ENCODE assay signal across 9 mouse cellular contexts in the genomic region with DNA sequence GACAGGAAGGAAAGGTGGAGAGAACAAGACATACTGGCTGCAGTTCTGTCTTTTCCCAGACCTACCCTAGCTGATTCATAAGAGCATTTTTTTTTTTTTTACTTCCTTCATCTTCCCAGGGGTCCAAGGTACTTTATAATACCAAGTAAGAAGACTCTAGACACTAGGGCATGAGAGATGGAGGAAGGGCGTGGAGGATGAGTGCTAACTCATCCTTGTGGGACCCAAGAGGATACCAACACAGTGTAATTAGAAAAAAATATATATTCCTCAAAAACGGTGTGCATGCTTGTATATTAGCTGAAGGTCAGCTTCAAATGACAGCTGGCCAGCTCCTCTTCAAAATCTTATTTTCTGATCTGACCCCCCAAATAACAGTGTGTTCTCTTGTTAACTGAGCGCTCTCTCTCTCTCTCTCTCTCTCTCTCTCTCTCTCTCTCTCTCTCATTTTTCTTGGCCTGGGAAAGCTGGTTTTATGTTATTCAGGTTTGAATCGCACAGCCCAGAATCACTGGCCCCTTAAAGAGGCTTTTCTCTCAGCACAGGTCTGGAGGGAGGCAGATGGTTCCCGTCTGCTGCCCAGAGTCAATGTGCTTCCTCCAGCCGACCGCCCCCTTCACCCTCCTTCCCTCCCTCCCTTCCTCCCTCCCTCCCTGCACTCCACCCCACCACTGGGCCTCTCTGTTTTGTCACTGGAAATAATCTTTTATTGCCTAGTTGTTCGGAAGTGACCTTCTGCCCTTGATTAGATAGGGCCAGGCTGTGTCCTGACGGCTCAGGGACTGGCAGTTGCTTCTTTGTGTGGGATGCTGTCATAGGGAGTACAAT. TPM values are rescaled to one million over a fixed set of nuclear protein-coding genes. Genes with fewer than 3 reads are reported as not detected.
DNase-seq lines count a peak whose midpoint lies in the region; ATAC-seq and TF ChIP-seq lines count a peak whose summit lies in the region.
"Had no signal": no experiment of that assay in that cellular context is flagged by ENCODE, and none has a peak within 500 bp of the region (broad histone marks: within the 10 kb centered on the region; RNA-seq: fewer than 3 reads in every experiment).

No protein-coding gene starts in this region.

- TF ChIP-seq CTCF in G1E (IDR thresholded peaks at IDR 0.05; ENCODE audit: low read depth, low read length) = no peak

- DNase-seq in G1E (ENCODE audit: low spot score) = peak; percentile 60
- peak; percentile 83 for DNase-seq in embryo, embryonic 11 days
- peak; percentile 53 to 75 for DNase-seq in kidney, postnatal 25 days
- DNase-seq in midbrain, embryonic 14.5 days = peak; percentile 61
- no peak for DNase-seq in layer of hippocampus, postnatal 25 days (ENCODE audit: extremely low spot score in 1 of 2, low spot score in 1 of 2)
- DNase-seq in MN1 (ENCODE audit: low spot score) = no peak
- no peak for DNase-seq in adipocyte (ENCODE audit: low spot score)

- H3K4me1 ChIP-seq in G1E (ENCODE audit: insufficient read depth, low read depth, low read length) = peaks cover 64% of the 10 kb centered on the region
- peaks cover 6% of the 10 kb centered on the region for H3K4me1 ChIP-seq in heart, embryonic 16.5 days (ENCODE audit: control insufficient read depth, insufficient read depth, low read length)
- H3K4me1 ChIP-seq in midbrain, embryonic 14.5 days (ENCODE audit: control insufficient read depth, insufficient read depth, low read length) = no peaks in the 10 kb centered on the region

- H3K9ac ChIP-seq in heart, embryonic 16.5 days (ENCODE audit: low read length) = no peak overlapping the region
- H3K9ac ChIP-seq in midbrain, embryonic 14.5 days (replicated peaks; ENCODE audit: low read length) = no peak overlapping the region
- H3K9ac ChIP-seq: limb, embryonic 15.5 days had no signal

- ATAC-seq in G1E (ENCODE audit: extremely low read depth, insufficient number of reproducible peaks, low FRiP score, poor library complexity, severe bottlenecking) = peak; percentile 93
- peak; percentile 77 for ATAC-seq in heart, embryonic 16.5 days (replicated peaks; ENCODE audit: extremely low read depth, insufficient read depth, low FRiP score)
- peak; percentile 81 for ATAC-seq in midbrain, embryonic 14.5 days (ENCODE audit: low FRiP score, low TSS enrichment)

- WGBS in heart, embryonic 16.5 days = 20% methylated on average over 9 of the region's 9 CpGs
- WGBS in midbrain, embryonic 14.5 days = 5% methylated on average over 9 of the region's 9 CpGs

- H3K4me3 ChIP-seq in G1E (ENCODE audit: low read depth, low read length) = peak overlapping the region; percentile 27; the same call in 1 of the 2 replicates
- H3K4me3 ChIP-seq in heart, embryonic 16.5 days (ENCODE audit: low read length) = no peak overlapping the region
- no peak overlapping the region for H3K4me3 ChIP-seq in midbrain, embryonic 14.5 days (replicated peaks; ENCODE audit: low read depth, low read length)
- H3K4me3 ChIP-seq: limb, embryonic 15.5 days had no signal

- no peaks in the 10 kb centered on the region for H3K9me3 ChIP-seq in G1E (replicated peaks)
- peaks cover 19% of the 10 kb centered on the region for H3K9me3 ChIP-seq in heart, embryonic 16.5 days (replicated peaks; ENCODE audit: control insufficient read depth, low read length)
- H3K9me3 ChIP-seq in midbrain, embryonic 14.5 days (ENCODE audit: control insufficient read depth, low read length) = peaks cover 20% of the 10 kb centered on the region
- H3K9me3 ChIP-seq: limb, embryonic 15.5 days had no signal

- no peak overlapping the region for H3K27ac ChIP-seq in heart, embryonic 16.5 days (ENCODE audit: low read length)
- no peak overlapping the region for H3K27ac ChIP-seq in midbrain, embryonic 14.5 days (replicated peaks; ENCODE audit: low read depth, low read length)
- H3K27ac ChIP-seq: limb, embryonic 15.5 days had no signal

- H3K27me3 ChIP-seq in G1E (ENCODE audit: insufficient read depth, low read length) = peaks cover 2% of the 10 kb centered on the region; the same call in 1 of the 2 replicates
- no peaks in the 10 kb centered on the region for H3K27me3 ChIP-seq in heart, embryonic 16.5 days (ENCODE audit: control insufficient read depth, insufficient read depth, low read length)
- H3K27me3 ChIP-seq in midbrain, embryonic 14.5 days (ENCODE audit: control insufficient read depth, insufficient read depth, low read length) = peaks cover 20% of the 10 kb centered on the region; the same call in 1 of the 2 replicates
- H3K27me3 ChIP-seq: limb, embryonic 15.5 days had no signal

- H3K4me2 ChIP-seq in heart, embryonic 16.5 days (ENCODE audit: low read depth, low read length) = no peak overlapping the region
- H3K4me2 ChIP-seq in midbrain, embryonic 14.5 days (ENCODE audit: low read length) = no peak overlapping the region
- H3K4me2 ChIP-seq: limb, embryonic 15.5 days had no signal

- no peaks in the 10 kb centered on the region for H3K36me3 ChIP-seq in G1E (replicated peaks)
- H3K36me3 ChIP-seq in heart, embryonic 16.5 days (ENCODE audit: control insufficient read depth, insufficient read depth) = 0 out of 2 replicates have a peak, but pooled peaks cover 2% of the 10 kb centered on the region
- no peaks in the 10 kb centered on the region for H3K36me3 ChIP-seq in midbrain, embryonic 14.5 days (ENCODE audit: control insufficient read depth, insufficient read depth, low read length)
- H3K36me3 ChIP-seq: limb, embryonic 15.5 days had no signal

RNA-seq across cellular contexts. Expression of gene Spry1, which starts 26.8 kb away (rescaled TPM):
- total RNA-seq in G1E (2014; fragmentation: Nextera tagmentation) (28.4 and 35.5 TPM in 2 replicates), G1E (2017) (3.9 and 4.2 TPM in 2 replicates)
- polyA plus RNA-seq in G1E (2012) = 4.8 and 5.7 TPM in 2 replicates
- 6.9 and 8.2 TPM in 2 replicates for polyA plus RNA-seq in heart, embryonic 16.5 days (2015; fragmentation: Nextera tagmentation; extraction: Ambion mirVana)
- 7.1 and 7.2 TPM in 2 replicates for polyA plus RNA-seq in midbrain, embryonic 14.5 days (2014; fragmentation: Nextera tagmentation; extraction: Ambion mirVana)
- total RNA-seq in layer of hippocampus, postnatal 25 days (2021) = 10 to 100 TPM; 14.0 to 14.2 TPM

RNA-seq across cellular contexts. Expression of gene Gm5148, which starts 57.8 kb away (rescaled TPM):
- total RNA-seq in G1E (2014; fragmentation: Nextera tagmentation) = 1.4 TPM in 1 of 2 replicates, not detected in the other
- total RNA-seq in G1E (2017) = 19.8 and 28.1 TPM in 2 replicates
- 0.13 and 0.19 TPM in 2 replicates for polyA plus RNA-seq in G1E (2012)
- 3.1 and 4.0 TPM in 2 replicates for polyA plus RNA-seq in heart, embryonic 16.5 days (2015; fragmentation: Nextera tagmentation; extraction: Ambion mirVana)
- polyA plus RNA-seq in midbrain, embryonic 14.5 days (2014; fragmentation: Nextera tagmentation; extraction: Ambion mirVana) = 12.9 and 18.5 TPM in 2 replicates
- total RNA-seq in layer of hippocampus, postnatal 25 days (2021) = 1 to 10 TPM; 3.6 to 4.5 TPM

Comparison
In these comparisons a context has a peak if more than half of its experiments do, and no peak if none do; other contexts are left out.
1. DNase-seq: peak in G1E (single experiment), embryo, embryonic 11 days (single experiment), kidney, postnatal 25 days (2 of 2) and midbrain, embryonic 14.5 days (single experiment); none in layer of hippocampus, postnatal 25 days (0 of 2), MN1 (single experiment) and adipocyte (single experiment).
2. Peak in every context shown above with its lines, with median percentiles within 50 percentile points of each other: ATAC-seq.